Mouse (Mus musculus) heart, embryonic 11.5 days (tissue): ENCODE measurements around the gene Pawr. TPM values are rescaled to one million over a fixed set of nuclear protein-coding genes. Genes with fewer than 3 reads are reported as not detected.
A peak's percentile ranks its signal among the peaks of the same experiment; 100 is the strongest.
"Not testable (repeated sequence)": the region's sequence is repeated elsewhere in the genome, so short reads cannot be mapped to it uniquely, and the experiment has no call there.

ENCODE experiments used
- ATAC-seq: fragments of 200-750 bp; cut with Nextera tagmentation; replicated peaks from 2 replicates; pipeline ENCODE4 v1.8.0; 2017; ENCODE audit warnings: moderate library complexity; ENCODE audit not compliant: insufficient number of reproducible peaks, low FRiP score, low TSS enrichment
- H3K27ac ChIP-seq: fragments of 300-500 bp; sonication (generic); 2 replicates; pipeline ENCODE4 v1.5.1; 2014; ENCODE audit warnings: mild to moderate bottlenecking, low read depth, low read length
- H3K27me3 ChIP-seq: fragments of 300-500 bp; sonication (generic); 2 replicates; pipeline ENCODE4 v1.6.1; 2014; ENCODE audit warnings: mild to moderate bottlenecking, low read length, mixed read lengths; ENCODE audit not compliant: control insufficient read depth, insufficient read depth
- H3K36me3 ChIP-seq: fragments of 300-500 bp; sonication (generic); 2 replicates; pipeline ENCODE4 v1.6.1; 2014; ENCODE audit warnings: mild to moderate bottlenecking, low read length, moderate library complexity, mixed read lengths; ENCODE audit not compliant: control insufficient read depth, insufficient read depth
- H3K4me1 ChIP-seq: fragments of 300-500 bp; sonication (generic); 2 replicates; pipeline ENCODE4 v1.6.1; 2014; ENCODE audit warnings: low read length; ENCODE audit not compliant: control insufficient read depth, insufficient read depth
- H3K4me2 ChIP-seq: fragments of 300-500 bp; sonication (generic); 2 replicates; pipeline ENCODE4 v1.6.1; 2014; ENCODE audit warnings: mild to moderate bottlenecking, moderate library complexity
- H3K4me3 ChIP-seq: fragments of 300-500 bp; sonication (generic); 2 replicates; pipeline ENCODE4 v1.5.1; 2014; ENCODE audit warnings: low read depth, low read length
- H3K9ac ChIP-seq: fragments of 300-500 bp; sonication (generic); 2 replicates; pipeline ENCODE4 v1.6.1; 2014; ENCODE audit warnings: mild to moderate bottlenecking, low read depth, low read length, moderate library complexity
- H3K9me3 ChIP-seq: fragments of 300-500 bp; sonication (generic); replicated peaks from 2 replicates; pipeline ENCODE4 v1.6.1; 2016; ENCODE audit warnings: low read length; ENCODE audit not compliant: control insufficient read depth
- WGBS: fragments of 180-500 bp; shearing (Covaris S2); extraction: QIAGEN DNeasy Blood & Tissue Kit; methylation state at CpG from one replicate; pipeline ENCODE4 v1.1.7; 2014; ENCODE audit not compliant: insufficient replicate concordance; 5-methylcytosine and 5-hydroxymethylcytosine counted together
- polyA plus RNA-seq: library from polyadenylated mRNA; unstranded; fragments of >200 nt; fragmentation: Nextera tagmentation; extraction: Ambion mirVana; gene quantifications from 2 replicates; pipeline ENCODE4 v1.2.1, GENCODE M21; 2014

Gene Pawr
- polyA plus RNA-seq, 1 experiment from 2014 or later = 18.7 TPM

- Histone ChIP-seq H3K4me2 (peak overlapping the region; percentile 45), H3K27ac (no peak overlapping the region), H3K27me3 (no peaks in the 10 kb centered on the region), H3K4me1 (peaks cover 18% of the 10 kb centered on the region; the same call in 1 of the 2 replicates), H3K36me3 (no peaks in the 10 kb centered on the region), H3K4me3 (no peak overlapping the region), H3K9ac (no peak overlapping the region), H3K9me3 (no peaks in the 10 kb centered on the region)
- 21% methylated on average over 10 of the region's 10 CpGs for WGBS
- no peak for ATAC-seq
Measured at GRCm38 (mm10) chr10:108432194-108432593, 100.3 kb downstream of the Pawr start.

- Histone ChIP-seq H3K27ac (no peak overlapping the region), H3K9me3 (no peaks in the 10 kb centered on the region), H3K4me2 (peak overlapping the region; percentile 58), H3K4me1 (peaks cover 21% of the 10 kb centered on the region; the same call in 1 of the 2 replicates), H3K36me3 (no peaks in the 10 kb centered on the region), H3K9ac (0 out of 2 replicates have a peak overlapping the region, but pooled peaks have one; percentile 28), H3K4me3 (peak overlapping the region; percentile 12; the same call in 1 of the 2 replicates), H3K27me3 (no peaks in the 10 kb centered on the region)
- 0 out of 2 replicates have a peak, but pooled peaks have one; percentile 41 for ATAC-seq
- WGBS = 8% methylated on average over 15 of the region's 15 CpGs
Measured at GRCm38 (mm10) chr10:108433976-108434375, 102.1 kb downstream of the Pawr start.

DNA sequence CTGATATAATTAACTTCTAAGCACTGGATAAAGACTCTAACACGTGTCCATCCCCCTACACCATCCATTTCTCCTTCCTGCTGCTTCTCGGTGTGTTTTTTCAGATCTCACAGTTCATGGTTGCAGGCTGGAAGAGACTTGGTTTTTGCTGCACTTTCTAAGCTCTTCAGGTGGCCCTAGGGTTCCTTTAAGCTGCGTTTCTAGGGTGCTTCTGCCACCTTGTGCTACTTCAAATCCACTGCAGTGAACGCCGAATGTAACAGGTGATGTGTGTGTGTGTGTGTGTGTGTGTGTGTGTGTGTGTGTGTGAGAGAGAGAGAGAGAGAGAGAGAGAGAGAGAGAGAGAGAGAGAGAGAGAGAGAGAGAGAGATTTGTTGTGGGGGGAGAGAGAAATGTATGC lies 103.7 kb downstream of the Pawr start:
- Histone ChIP-seq H3K27ac (no peak overlapping the region), H3K4me3 (no peak overlapping the region), H3K9ac (no peak overlapping the region), H3K9me3 (no peaks in the 10 kb centered on the region), H3K27me3 (no peaks in the 10 kb centered on the region), H3K4me1 (peaks cover 21% of the 10 kb centered on the region; the same call in 1 of the 2 replicates), H3K36me3 (no peaks in the 10 kb centered on the region), H3K4me2 (peak overlapping the region; percentile 58; the same call in 1 of the 2 replicates)
- ATAC-seq = no peak
- 16% methylated on average over 5 of the region's 5 CpGs for WGBS

DNA sequence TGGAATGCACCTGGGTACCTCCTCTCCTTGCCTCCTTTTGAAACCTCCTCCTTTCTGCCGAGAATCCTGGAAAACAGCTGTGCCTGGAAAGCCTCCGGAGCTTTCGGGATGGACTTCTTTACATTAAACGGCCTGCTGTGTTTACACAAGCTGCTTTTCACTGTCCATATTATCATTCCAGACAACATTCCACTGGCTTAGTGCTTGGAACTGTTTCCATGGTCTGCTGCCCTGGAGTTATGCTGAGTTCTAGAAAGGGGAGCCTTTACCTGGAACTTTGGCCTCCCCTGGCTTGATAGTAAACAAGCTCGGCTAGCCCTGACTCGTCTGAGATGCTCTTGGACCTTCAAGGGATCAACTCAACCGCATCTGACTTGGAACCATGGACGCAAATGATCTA lies 104.4 kb downstream of the Pawr start:
- Histone ChIP-seq H3K4me2 (no peak overlapping the region), H3K4me1 (peaks cover 21% of the 10 kb centered on the region; the same call in 1 of the 2 replicates), H3K27me3 (no peaks in the 10 kb centered on the region), H3K9ac (no peak overlapping the region), H3K36me3 (no peaks in the 10 kb centered on the region), H3K27ac (no peak overlapping the region), H3K9me3 (no peaks in the 10 kb centered on the region), H3K4me3 (no peak overlapping the region)
- ATAC-seq = no peak
- WGBS = 28% methylated on average over 8 of the region's 8 CpGs

GRCm38 (mm10) chr10:108440251-108440650 lies 108.3 kb downstream of the Pawr start:
- not testable (repeated sequence) for H3K9ac ChIP-seq, H3K27ac ChIP-seq, ATAC-seq, H3K9me3 ChIP-seq, H3K27me3 ChIP-seq, H3K36me3 ChIP-seq, H3K4me2 ChIP-seq, H3K4me3 ChIP-seq
- WGBS = 83% methylated on average over 5 of the region's 5 CpGs
- peaks cover 21% of the 10 kb centered on the region for H3K4me1 ChIP-seq

- peak; percentile 40; the same call in 1 of the 2 replicates for ATAC-seq
- Histone ChIP-seq H3K4me1 (peaks cover 26% of the 10 kb centered on the region), H3K36me3 (no peaks in the 10 kb centered on the region), H3K9me3 (no peaks in the 10 kb centered on the region), H3K27ac (peak overlapping the region; percentile 78), H3K9ac (no peak overlapping the region), H3K27me3 (no peaks in the 10 kb centered on the region), H3K4me2 (peak overlapping the region; percentile 29), H3K4me3 (no peak overlapping the region)
- 54% methylated on average over 19 of the region's 19 CpGs for WGBS
Measured at GRCm38 (mm10) chr10:108443931-108444876, 112.3 kb downstream of the Pawr start.

DNA sequence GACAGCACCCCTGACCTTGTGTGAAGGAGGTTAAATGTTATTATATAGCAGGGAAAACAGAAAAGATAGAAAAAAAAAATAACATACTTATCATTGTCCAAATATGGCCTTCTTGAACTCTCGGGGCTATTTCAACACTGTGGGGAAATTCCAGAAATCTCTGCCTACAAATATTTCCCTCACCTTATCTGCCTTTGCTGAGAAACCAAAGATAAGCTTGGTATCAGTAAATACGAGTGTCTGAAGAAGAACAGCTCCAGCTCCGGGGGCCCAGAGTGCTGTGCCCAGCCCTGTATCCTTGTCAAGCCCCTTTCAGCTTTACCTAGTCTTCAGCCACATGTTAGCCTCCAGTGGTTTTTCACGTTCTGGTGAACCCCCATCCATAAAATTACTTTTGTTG lies 113.2 kb downstream of the Pawr start:
- Histone ChIP-seq H3K27me3 (no peaks in the 10 kb centered on the region), H3K27ac (peak overlapping the region; percentile 78), H3K4me2 (peak overlapping the region; percentile 70), H3K9me3 (no peaks in the 10 kb centered on the region), H3K4me1 (peaks cover 26% of the 10 kb centered on the region), H3K4me3 (peak overlapping the region; percentile 37; the same call in 1 of the 2 replicates), H3K9ac (no peak overlapping the region), H3K36me3 (no peaks in the 10 kb centered on the region)
- 11% methylated on average over 4 of the region's 4 CpGs for WGBS
- ATAC-seq = 0 out of 2 replicates have a peak, but pooled peaks have one; percentile 31

- peak overlapping the region; percentile 78 for H3K27ac ChIP-seq
- peaks cover 26% of the 10 kb centered on the region for H3K4me1 ChIP-seq
- H3K9me3 ChIP-seq = no peaks in the 10 kb centered on the region
- peak overlapping the region; percentile 70 for H3K4me2 ChIP-seq
- H3K27me3 ChIP-seq = no peaks in the 10 kb centered on the region
- peak; percentile 55 for ATAC-seq
- H3K9ac ChIP-seq = 0 out of 2 replicates have a peak overlapping the region, but pooled peaks have one; percentile 11
- WGBS = 26% methylated on average over 10 of the region's 10 CpGs
- no peaks in the 10 kb centered on the region for H3K36me3 ChIP-seq
- H3K4me3 ChIP-seq = peak overlapping the region; percentile 37
Measured at GRCm38 (mm10) chr10:108445606-108446005, 113.7 kb downstream of the Pawr start.
